Mouse (Mus musculus): ENCODE data around the gene Naa15.

Naa15 gene

DNA sequence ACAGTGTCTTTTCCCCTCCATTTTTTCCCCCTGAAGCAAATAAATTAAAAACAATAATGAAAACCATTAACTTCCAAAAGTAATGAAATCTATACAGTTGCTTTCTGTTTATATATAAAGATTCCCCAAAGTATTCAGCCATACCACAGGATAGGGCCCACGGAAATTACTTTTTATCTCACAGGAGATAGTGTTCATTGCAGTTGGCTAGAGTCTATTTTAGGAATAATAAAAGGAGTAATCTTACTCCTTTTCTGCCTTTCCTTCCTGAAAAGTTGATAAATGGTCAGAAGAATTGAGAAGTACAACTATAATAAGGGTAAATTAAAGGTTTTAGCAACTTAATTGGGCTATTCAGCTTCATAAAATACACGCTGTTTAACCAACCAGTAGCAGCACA lies 53.6 kb downstream of the Naa15 start:
- DNase-seq: no peak

DNA sequence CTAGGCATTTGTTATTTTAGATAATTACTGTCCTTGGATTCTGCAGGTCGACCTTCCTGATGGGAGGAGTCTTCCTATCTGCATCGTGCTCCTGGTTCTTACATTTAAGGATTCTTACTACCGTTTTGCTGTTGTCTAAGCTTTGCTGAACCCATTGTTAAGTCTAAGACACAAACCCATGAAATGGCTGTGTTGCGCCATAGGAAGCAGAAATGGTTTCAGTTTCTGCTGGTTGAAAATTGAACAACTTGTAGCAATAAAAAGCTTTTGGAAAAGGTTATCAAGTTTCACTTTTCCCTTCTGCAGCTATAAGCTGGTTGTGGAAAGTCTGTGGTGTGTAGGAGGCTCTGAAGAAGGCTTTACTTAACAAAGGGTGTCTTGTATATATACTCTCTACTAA lies 60.8 kb downstream of the Naa15 start:
- no peak for DNase-seq

DNA sequence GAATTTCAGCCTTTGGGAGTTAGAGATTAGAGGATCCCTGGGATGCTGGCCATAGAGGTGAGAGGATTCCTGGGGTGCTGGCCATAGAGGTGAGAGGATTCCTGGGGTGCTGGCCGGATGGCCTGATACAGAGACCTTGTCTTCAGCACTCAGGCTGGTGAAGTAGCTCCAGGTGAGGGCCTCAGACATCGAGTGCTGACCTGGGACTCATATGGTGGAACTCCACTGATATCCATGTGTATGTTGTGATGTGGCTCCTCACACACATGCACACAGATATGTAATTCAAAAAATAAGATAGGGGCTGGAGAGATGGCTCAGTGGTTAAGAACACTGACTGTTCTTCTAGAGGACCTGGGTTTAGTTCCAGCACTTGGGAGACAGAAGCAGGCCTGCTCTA lies 64.9 kb downstream of the Naa15 start:
- no peak for DNase-seq

DNA sequence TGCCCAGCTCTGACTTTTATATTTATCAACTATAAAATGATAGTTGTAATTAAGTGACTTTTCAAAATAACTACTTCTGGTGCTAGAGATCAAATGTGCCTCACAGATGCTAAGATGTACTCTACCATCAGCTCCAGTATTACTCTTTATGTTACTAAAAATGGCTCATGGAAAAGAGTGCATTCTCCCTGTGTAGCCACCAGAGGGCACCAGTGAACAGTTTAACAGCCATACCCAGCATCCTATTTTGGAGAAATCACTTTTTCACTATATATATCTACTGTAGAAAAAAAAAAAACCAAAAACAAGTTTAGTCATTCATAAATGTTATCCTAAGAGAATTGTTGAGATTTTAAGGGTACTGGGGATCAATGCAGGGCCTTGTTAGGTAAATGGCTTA lies 66.1 kb downstream of the Naa15 start:
- DNase-seq: peak; percentile 77 to 80

DNA sequence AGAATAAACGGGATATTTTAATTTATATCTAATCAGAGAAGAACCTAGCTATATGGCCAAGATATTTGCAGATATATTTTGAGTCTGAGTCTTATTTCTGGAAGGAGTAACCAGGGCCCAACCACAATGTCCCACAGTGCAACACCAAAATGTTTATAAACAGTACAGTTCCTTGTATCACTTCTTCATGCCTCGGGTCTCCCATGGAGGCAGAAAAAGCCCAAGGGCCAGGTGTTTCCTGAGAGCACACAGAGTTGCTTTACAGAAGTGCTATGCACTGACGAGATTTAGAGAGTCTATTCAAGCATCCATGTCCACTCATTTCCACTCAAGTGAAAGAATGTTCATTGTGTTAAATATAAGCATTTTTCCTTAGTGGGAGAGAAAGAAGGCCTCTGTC lies 66.9 kb downstream of the Naa15 start:
- DNase-seq: no peak

DNA sequence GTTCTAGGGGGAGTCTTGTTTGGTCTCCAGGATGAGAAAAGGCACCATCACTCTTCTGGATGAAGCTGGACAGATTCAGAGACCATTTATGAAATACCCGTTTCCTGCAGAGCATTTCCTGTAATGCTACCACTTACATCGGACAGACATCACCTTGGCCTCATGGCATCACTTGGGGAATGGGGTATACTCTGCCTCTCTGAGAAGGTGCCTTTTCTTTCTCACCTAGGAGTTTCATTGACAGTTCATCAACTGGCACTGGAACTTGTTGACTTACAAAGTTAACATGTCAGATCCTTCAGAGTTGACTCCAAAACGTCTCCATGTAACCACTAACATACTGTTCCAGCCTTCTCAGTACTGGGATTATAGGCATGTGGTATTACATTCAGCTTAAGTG lies 67.8 kb downstream of the Naa15 start:
- no peak for DNase-seq

DNA sequence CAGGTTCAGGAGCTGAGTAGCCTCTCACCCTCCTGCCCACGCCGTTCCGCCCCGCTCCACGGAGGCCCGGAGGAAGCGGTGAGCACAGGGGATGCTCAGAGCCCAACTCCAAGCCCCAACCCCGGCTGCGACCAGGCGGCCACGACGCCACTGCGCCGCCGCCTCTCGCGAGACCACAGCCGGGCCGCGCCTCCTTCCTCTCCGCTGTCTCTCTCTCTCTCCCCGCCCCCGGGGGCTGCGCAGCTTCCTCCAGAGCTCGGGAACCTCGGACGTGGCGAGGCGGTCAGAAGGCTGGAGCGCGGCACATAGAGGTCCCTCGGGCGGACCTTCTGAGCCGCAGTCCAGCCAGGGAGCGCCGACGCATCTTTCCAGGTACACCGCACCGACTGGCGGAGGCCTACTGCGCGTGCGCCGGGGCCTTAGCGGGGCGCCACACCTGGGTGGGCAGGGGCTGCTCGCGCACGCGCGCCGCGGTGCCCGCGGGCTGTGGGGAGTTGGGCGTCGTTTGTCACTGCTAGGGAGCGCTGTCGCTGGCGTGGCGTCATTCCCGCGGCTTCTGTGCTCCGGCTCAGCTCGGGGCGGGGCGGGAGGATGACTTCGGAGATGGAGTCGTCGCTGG lies 68.9 kb downstream of the Naa15 start, which contains the start of gene Rab33b:
Rab33b (plus strand) TSS at position 180 of the 619 bp plus-strand sequence.
- DNase-seq: peak; percentile 98 to 99

DNA sequence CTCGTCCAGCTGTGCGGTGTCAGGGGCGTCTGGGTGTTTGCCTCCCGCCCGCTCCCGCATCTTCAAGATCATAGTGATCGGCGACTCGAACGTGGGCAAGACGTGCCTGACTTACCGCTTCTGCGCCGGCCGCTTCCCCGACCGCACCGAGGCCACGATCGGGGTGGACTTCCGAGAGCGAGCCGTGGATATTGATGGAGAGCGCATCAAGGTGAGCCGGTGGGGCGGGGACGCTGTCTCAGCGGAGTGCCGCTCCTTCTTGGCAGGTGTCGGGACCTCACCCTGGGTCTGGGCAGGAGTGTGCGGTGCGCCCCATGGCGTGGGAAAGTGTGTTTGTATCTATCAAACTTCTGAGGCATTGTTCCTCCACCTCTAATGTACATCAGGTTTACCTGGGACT lies 69.4 kb downstream of the Naa15 start:
- DNase-seq: no peak

DNA sequence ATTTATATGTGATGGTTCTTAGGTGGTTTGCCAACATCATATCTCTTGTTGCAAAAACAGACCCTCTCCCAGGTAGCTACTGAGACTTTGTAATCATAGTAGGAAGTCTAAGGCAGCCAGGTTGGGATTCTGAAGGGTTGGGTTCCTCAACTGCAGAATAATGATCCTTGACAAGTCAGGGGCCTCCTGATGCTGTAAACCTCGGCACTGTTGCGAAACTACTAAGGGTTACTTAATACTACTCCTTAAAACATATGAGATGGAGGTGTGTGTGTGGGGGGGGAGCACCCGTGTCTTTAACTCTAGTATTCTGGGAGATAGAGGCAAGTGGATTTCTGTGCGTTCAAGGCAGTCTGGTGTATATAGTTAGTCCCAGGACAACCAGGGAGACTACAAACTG lies 70.4 kb downstream of the Naa15 start:
- no peak for DNase-seq

DNA sequence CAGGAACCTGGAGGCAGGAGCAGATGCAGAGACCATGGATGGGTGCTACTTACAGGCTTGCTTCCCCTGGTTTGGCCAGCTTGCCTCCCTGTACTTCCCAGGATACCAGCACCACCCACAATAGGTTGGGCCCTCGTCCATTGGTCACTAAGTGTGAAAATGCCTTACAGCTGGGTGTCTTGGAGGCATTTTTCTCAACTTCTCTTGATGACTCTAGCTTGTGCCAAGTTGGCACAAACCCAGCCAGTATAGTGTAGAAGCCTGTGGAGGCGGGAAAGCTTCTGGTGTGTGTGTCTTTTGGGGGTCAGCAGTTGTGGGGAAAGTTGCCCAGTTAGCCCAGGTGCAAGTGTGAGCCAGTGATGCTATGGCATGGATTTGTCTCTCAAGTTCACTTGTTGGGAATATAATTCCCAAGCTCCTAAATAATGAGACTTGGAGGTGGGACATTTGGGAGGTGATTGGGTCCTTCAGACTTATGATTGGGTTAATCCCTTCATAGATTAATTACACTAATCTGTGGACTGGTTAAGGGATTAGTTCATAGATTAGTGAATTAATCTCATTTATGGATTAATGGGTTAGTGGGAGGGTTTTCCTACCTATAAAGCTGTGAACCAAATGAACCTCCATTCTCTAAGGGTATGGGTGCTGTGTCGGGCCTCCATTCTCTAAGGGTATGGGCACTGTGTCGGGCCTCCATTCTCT lies 71.7 kb downstream of the Naa15 start:
- peak; percentile 45 to 48 for DNase-seq

DNA sequence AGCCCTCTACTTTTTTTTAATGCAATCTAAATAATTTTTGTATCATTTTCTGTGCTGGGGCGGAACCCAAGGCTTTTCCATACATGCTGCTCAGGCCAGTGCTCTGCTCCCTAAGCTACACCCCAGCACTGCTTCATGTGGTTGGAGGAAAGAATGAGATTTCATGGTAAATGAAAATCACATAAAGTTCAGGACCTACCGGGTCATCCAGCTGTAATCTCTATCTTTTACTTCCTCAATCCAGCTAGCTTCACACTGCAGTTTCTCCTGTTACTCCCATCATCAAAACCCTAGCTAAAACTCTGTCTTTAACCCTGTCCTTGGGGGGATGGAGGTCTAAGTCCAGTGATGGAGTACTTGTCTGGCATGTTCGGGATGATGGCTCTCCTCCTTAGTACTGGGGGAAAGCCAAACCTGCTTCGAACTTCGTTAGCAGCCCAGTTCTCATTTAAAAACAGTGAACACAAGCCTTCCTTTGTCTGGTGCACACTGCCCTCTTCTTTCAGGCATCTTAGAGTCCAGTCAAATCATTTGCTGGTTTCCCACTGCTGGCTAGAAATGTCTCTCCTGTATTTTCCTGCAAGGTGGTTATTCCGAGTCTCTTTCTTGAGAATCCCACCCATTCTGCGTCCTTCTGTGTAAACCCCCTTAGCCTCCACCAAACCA lies 75.3 kb downstream of the Naa15 start:
- no peak for DNase-seq

DNA sequence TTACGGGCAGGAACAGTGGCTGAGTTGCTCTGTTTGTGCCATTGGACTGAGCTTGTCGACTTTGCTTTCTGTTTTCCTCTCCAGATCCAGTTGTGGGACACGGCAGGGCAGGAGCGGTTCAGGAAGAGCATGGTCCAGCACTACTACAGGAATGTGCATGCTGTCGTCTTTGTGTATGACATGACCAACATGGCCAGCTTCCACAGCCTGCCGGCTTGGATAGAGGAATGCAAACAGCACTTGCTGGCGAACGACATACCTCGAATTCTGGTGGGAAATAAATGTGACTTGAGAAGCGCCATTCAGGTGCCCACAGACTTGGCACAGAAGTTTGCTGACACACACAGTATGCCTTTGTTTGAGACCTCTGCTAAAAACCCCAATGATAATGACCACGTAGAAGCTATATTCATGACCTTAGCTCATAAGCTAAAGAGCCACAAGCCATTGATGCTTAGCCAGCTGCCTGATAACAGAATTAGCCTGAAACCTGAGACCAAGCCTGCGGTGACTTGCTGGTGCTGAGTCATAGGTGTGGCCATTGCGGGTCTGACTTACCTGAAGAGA lies 78.4 kb downstream of the Naa15 start:
- no peak for DNase-seq

DNA sequence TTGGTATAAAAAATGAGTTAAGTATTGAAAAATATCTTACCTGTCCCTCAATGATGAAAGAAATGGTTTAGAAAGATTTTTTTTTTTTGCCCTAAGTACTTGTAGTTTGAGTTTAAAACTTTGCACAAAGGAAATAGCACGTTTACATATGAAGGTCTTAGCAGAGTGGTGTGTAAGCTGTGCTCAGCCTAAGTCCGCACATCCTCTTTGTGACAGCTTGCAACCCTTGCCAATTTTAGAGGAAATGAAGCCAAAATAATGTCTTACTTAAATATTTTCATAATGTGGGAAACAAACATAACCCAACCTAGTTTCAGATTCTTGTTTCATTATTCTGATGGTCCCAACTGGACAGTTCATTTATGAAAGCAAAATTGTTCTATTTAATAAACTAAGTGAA lies 79.5 kb downstream of the Naa15 start:
- DNase-seq: no peak

DNA sequence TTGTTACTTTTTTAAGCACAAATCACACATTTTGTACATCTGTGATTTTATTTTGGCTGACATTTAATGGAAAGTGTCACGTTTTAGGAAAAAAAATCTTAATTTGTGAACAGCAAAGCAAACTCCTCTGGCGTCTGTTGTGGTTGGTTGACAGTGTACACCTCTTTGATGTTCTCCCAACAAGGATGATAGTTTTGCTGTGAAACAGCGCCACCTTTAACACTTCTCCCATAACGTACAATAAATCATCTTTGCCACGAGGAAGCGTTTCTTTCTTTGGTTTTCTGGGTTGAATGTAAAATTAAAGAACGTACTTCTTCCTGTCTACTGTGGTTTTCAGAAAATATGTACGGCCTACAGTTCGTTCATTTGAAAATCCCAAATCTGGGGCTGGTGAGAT lies 80.7 kb downstream of the Naa15 start:
- DNase-seq: no peak

DNA sequence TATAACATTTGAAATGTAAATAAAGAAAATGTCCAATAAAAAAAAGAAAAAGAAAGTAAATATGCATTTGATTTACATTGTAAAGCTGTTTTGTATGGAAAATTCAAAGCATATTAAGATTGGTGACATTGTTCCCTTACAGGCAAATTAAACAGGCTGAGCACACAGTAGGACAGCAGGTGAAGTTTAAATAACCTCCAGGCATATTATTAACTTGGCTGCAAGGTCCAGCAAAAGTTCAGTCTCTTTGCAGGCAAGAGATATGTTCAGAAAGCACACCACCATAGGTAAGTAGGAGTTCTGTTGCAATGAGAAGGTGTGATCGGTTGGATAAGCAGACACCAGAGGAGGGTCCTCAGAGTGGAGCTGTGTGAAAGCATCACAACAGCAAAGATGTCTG lies 83.0 kb downstream of the Naa15 start:
- no peak for DNase-seq

DNA sequence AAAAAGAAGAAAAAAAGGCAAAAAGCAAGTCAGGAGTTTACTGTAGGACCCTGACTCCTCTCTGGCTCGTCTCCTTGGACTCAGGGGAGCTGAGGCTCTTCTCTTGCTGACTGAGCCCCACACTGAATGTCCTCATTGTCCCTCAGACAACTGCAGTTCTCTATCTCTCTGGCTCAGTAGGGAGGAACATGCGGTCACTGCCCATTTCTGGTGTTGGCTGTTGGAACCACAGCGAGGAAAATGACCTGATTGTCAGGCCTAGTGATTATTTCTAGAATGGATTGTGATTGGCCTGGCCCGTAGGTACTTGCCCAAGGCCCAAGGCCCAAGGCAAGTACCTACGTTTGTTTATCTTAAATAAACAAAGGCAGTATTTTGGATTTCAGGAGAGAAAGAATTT lies 83.7 kb downstream of the Naa15 start:
- DNase-seq: no peak

DNA sequence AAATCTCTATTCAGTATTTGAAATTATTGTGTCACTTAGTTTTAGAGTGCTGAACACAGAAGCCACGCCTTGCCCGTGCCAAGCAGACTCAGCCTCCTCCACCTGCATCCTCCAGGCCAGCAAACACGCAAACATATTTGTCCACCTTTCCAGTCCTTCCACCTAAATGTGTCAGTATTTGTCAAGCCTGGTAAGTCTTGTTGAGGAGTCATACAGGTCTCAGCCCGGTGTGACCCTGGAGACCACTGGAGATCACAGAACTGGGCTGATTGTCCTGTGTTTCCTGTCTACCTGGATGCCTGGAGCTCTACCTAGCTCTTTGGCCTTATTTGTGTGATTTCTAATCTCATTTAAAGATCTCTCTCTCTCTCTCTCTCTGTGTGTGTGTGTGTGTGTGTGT lies 84.9 kb downstream of the Naa15 start:
- DNase-seq: no peak

DNA sequence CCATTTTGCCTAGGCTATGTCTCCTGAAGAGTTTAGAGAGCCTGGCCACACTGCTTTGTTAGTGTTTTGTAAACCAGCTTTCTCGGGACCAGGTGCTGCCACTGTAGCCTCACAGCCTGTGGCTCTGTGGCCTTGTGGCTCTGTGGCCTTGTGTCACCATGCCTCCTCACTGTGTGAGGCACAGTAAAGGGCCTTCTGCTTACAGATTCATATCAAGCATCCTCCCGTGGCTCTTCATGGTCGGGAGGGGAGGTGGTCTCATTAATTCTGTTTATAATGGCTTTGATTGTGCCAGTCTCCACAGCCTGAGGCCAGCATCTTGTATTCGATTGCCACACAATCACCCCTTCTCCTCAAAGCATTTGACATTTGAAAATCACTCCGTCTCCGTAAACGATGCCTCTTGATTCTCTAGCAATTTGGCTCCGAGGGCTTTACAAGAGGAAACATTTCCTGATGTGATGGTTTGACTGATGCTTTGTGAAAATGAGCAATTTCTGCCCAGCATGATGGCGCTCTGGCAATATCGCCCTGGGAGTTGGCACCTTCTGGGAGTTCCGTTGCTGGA lies 89.5 kb downstream of the Naa15 start:
- no peak for DNase-seq

DNA sequence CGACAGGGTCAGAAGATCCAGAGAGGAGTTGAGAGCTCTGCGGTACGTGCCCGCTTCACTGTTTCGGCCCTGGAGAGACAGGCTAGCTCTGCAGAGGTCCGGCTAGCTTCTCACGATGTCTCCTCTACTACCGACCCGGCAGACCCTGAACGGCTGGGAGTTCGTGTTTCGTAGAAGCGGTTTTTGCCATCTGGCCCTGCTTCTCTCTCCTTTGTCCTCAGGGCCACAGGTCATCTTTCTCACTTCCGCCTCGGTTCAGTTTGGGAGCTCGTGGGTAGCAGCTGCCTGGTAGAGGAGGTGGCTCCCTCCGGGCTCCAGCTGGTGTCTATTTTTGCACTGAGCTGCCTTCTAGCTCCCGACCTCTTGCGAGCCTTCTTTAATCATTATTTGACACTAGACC lies 90.5 kb downstream of the Naa15 start:
- DNase-seq: peak; percentile 56 to 59

DNA sequence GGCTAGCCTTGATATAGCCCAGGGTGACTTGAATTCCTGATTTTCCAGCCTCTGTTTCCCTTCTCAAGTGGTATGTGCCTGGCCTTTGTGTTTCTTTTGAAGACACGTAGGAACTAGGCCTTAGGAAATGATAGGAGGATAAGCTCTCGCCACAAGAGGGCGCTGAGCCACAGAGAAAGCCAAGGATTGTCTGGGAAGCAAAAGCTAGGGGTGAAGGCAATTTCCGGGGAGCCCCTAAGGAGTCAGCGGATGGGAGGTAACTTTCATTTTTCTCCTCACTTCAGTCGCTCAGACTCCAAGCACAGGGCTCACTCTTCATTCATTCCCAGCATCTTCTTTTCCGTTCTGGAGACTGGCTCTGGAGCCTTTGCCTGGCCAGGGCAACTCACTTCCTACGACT lies 96.0 kb downstream of the Naa15 start:
- DNase-seq: peak; percentile 90 to 91

DNA sequence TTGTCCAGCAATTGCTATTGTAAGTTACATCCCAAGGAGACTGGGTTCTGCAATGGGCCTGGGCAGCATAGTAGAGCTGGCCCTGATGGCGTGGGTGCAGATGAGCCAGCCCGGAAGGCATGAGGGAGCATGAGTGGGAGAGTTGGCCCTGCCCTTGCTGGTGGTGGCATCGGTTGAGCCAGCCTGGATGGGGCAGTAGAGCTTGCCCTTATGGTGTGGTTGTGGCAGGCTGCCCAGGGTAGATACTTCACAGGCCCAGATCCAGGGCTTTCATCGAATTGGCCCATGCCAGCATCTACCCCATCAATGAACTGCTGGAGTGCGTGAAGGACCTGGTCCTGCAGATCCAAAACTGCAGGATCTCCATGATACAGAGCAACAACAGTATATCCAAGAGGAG lies 97.0 kb downstream of the Naa15 start:
- DNase-seq: peak; percentile 64 to 74

DNA sequence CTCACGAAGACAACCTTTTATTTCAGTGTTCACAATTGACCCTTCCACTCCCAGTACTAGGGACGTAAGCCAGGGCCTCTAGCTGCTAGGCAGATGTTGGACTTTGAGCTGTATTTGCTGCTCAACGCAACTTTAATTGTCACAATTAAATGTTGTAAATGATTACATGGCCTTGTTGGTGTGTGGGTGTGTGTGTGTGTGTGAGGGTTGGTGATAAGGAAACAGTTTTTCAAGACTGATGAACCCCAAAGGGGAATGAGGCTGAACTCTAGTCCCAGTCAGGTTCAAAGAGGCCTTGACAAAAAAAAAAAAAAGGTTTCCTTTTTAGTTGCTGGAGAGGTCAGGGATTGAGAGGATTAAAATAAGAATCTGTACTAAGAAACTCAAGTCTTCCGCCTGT lies 102.5 kb downstream of the Naa15 start:
- no peak for DNase-seq

DNA sequence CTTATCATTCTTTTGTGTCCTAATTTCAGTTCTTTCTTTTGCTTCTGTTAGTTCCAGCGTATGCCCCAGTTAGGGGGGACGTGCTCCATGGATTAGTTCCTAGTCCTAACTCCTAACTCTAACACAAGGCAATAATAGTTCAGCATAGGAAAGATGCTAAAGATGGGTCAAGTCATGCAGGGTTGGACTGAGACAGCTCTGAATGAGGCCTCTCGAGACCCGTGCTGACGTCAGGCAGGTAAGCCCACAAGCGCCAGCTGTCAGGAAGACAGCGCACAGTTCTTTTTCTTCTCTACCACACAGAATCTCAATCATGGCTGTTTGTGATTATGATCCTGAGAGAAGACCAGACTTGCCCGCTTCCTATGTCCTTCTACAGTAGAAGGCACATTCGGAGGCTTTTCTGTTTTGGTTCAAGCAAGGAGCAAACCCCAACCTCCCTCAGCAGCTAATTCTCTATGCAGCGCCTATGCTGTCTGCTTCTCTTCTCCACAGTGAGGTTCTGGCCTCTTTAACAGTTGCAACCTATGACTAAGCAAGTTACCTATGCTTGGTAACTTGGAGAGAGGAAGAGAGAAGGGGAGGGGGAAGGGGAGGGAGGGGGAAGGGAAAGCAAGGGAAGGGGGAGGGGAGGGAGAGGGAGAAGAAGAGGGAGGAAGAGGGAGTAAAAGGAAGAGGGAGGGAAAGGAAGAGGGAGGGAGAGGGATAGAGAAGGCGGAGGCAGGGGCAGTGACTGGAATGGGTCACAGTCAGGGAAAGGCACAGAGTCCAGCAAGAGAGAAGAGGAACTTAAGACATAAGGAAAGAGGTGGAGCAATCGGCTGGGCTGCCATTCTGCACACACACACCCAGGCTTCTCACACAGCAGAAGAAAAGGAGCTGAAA lies 103.2 kb downstream of the Naa15 start:
- DNase-seq: no peak

Data from cerebellum, postnatal 10 days (tissue).